In genomic region chr5:105976076-105976475, GRCm38 (mm10) we compare ENCODE assay signal across 11 mouse cellular contexts.
DNase-seq lines count a peak whose midpoint lies in the region; ATAC-seq and TF ChIP-seq lines count a peak whose summit lies in the region.
"Had no signal": no experiment of that assay in that cellular context is flagged by ENCODE, and none has a peak within 500 bp of the region (broad histone marks: within the 10 kb centered on the region; RNA-seq: fewer than 3 reads in every experiment).

No protein-coding gene starts in this region.

- no peak for ATAC-seq in heart, embryonic 16.5 days (replicated peaks; ENCODE audit: extremely low read depth, insufficient read depth, low FRiP score)
- ATAC-seq in forebrain, embryonic 11.5 days (replicated peaks; ENCODE audit: low FRiP score), result no peak
- no peak for ATAC-seq in inflammation-experienced regulatory T-cells, adult 6 months

- WGBS in heart, embryonic 16.5 days, result 58% methylated on average over 5 of the region's 5 CpGs
- WGBS in forebrain, embryonic 11.5 days, result 26% methylated on average over 5 of the region's 5 CpGs
- 70% methylated on average over 5 of the region's 5 CpGs for WGBS in limb, embryonic 10.5 days

- no peaks in the 10 kb centered on the region for H3K9me3 ChIP-seq in heart, embryonic 16.5 days (replicated peaks; ENCODE audit: control insufficient read depth, low read length)
- H3K9me3 ChIP-seq in forebrain, embryonic 11.5 days (ENCODE audit: control insufficient read depth, low read length), result no peaks in the 10 kb centered on the region
- H3K9me3 ChIP-seq in limb, embryonic 10.5 days (replicated peaks), result no peaks in the 10 kb centered on the region

- H3K4me1 ChIP-seq in heart, embryonic 16.5 days (ENCODE audit: control insufficient read depth, insufficient read depth, low read length), result peaks cover 23% of the 10 kb centered on the region
- H3K4me1 ChIP-seq in bone marrow macrophage, adult 2 months (ENCODE audit: control insufficient read depth, insufficient read depth, low read length), result 0 out of 2 replicates have a peak, but pooled peaks cover 6% of the 10 kb centered on the region
- 0 out of 2 replicates have a peak, but pooled peaks cover 2% of the 10 kb centered on the region for H3K4me1 ChIP-seq in forebrain, embryonic 11.5 days (replicated peaks; ENCODE audit: control insufficient read depth, insufficient read depth, low read length)
- H3K4me1 ChIP-seq in limb, embryonic 10.5 days, result peaks cover 23% of the 10 kb centered on the region

- H3K36me3 ChIP-seq in heart, embryonic 16.5 days (ENCODE audit: control insufficient read depth, insufficient read depth), result no peaks in the 10 kb centered on the region
- no peaks in the 10 kb centered on the region for H3K36me3 ChIP-seq in forebrain, embryonic 11.5 days (ENCODE audit: control insufficient read depth, insufficient read depth, low read length)
- no peaks in the 10 kb centered on the region for H3K36me3 ChIP-seq in limb, embryonic 10.5 days

- TF ChIP-seq POLR2A in bone marrow macrophage, adult 2 months (IDR thresholded peaks at IDR 0.05; ENCODE audit: borderline replicate concordance, low read depth, low read length), result no peak

- peak overlapping the region; percentile 23 for H3K4me3 ChIP-seq in heart, embryonic 16.5 days (ENCODE audit: low read length)
- peak overlapping the region; percentile 43 for H3K4me3 ChIP-seq in bone marrow macrophage, adult 2 months (ENCODE audit: insufficient read depth, low read length)
- H3K4me3 ChIP-seq in forebrain, embryonic 11.5 days (ENCODE audit: low read depth, low read length), result peak overlapping the region; percentile 11
- H3K4me3 ChIP-seq in limb, embryonic 10.5 days, result peak overlapping the region; percentile 36; the same call in 1 of the 2 replicates

- H3K9ac ChIP-seq in heart, embryonic 16.5 days (ENCODE audit: low read length), result no peak overlapping the region
- H3K9ac ChIP-seq in forebrain, embryonic 11.5 days (ENCODE audit: low read length), result peak overlapping the region; percentile 12; the same call in 1 of the 2 replicates

- no peak for DNase-seq in heart, adult 8-10 months (ENCODE audit: low spot score)
- no peak for DNase-seq in forebrain, embryonic 11.5 days (ENCODE audit: low spot score)
- DNase-seq in limb, embryonic 10.5 days (ENCODE audit: low spot score), result no peak
- DNase-seq in spleen, adult 18-20 months, result no peak
- DNase-seq in urinary bladder, postnatal 36 days (ENCODE audit: low spot score in 2 of 2), result no peak
- DNase-seq: cerebellum, postnatal 14 days; layer of hippocampus, adult 9-11 months; thymus, adult 2 months had no signal

- H3K27me3 ChIP-seq in heart, embryonic 16.5 days (ENCODE audit: control insufficient read depth, insufficient read depth, low read length), result no peaks in the 10 kb centered on the region
- H3K27me3 ChIP-seq in forebrain, embryonic 11.5 days (ENCODE audit: control insufficient read depth, insufficient read depth, low read length), result no peaks in the 10 kb centered on the region
- H3K27me3 ChIP-seq in limb, embryonic 10.5 days (ENCODE audit: low read depth, poor library complexity, severe bottlenecking), result no peaks in the 10 kb centered on the region

- peak overlapping the region; percentile 39; the same call in 1 of the 2 replicates for H3K27ac ChIP-seq in heart, embryonic 16.5 days (ENCODE audit: low read length)
- H3K27ac ChIP-seq in bone marrow macrophage, adult 2 months (ENCODE audit: insufficient read depth, low read depth, low read length), result peak overlapping the region; percentile 64
- H3K27ac ChIP-seq in forebrain, embryonic 11.5 days (ENCODE audit: low read depth, low read length), result no peak overlapping the region
- H3K27ac ChIP-seq in limb, embryonic 10.5 days, result peak overlapping the region; percentile 58

- H3K4me2 ChIP-seq in heart, embryonic 16.5 days (ENCODE audit: low read depth, low read length), result peak overlapping the region; percentile 55
- H3K4me2 ChIP-seq in forebrain, embryonic 11.5 days (ENCODE audit: low read depth, low read length, severe bottlenecking), result peak overlapping the region; percentile 39; the same call in 1 of the 2 replicates

- TF ChIP-seq CTCF in bone marrow macrophage, adult 2 months (IDR thresholded peaks at IDR 0.05; ENCODE audit: low read depth, low read length), result no peak
